Mouse (Mus musculus) embryonic facial prominence, embryonic 14.5 days (tissue): Measurements from ENCODE around the gene Olfr1155. TPM values are rescaled to one million over a fixed set of nuclear protein-coding genes. Genes with fewer than 3 reads are reported as not detected.

Experiments
- ATAC-seq: fragments of 200-750 bp; cut with Nextera tagmentation; 2 replicates; pipeline ENCODE4 v1.8.0; 2017; ENCODE audit warnings: low read depth, moderate number of reproducible peaks, moderate TSS enrichment
- DNase-seq: peaks from one replicate; pipeline ENCODE4 v3.0.0-alpha.2; 2015; ENCODE audit warnings: low spot score
- H3K27ac ChIP-seq: fragments of 300-500 bp; sonication (generic); replicated peaks from 2 replicates; pipeline ENCODE4 v1.5.1; 2014; ENCODE audit warnings: low read depth, mild to moderate bottlenecking, low read length, moderate library complexity
- H3K27me3 ChIP-seq: fragments of 300-500 bp; sonication (generic); replicated peaks from 2 replicates; pipeline ENCODE4 v1.6.1; 2014; ENCODE audit warnings: low read length; ENCODE audit not compliant: control insufficient read depth, insufficient read depth
- H3K36me3 ChIP-seq: fragments of 300-500 bp; sonication (generic); 2 replicates; pipeline ENCODE4 v1.6.1; 2014; ENCODE audit warnings: low read length, mixed read lengths; ENCODE audit not compliant: control insufficient read depth, insufficient read depth
- H3K4me1 ChIP-seq: fragments of 300-500 bp; sonication (generic); 2 replicates; pipeline ENCODE4 v1.6.1; 2014; ENCODE audit warnings: antibody characterized with exemption, low read length; ENCODE audit not compliant: control insufficient read depth, insufficient read depth
- H3K4me2 ChIP-seq: fragments of 300-500 bp; sonication (generic); 2 replicates; pipeline ENCODE4 v1.6.1; 2014; ENCODE audit warnings: low read depth, mild to moderate bottlenecking, low read length, moderate library complexity, mixed read lengths
- H3K4me3 ChIP-seq: fragments of 300-500 bp; sonication (generic); 2 replicates; pipeline ENCODE4 v1.5.1; 2014; ENCODE audit warnings: low read depth, mild to moderate bottlenecking, low read length
- H3K9ac ChIP-seq: fragments of 300-500 bp; sonication (generic); 2 replicates; pipeline ENCODE4 v1.6.1; 2014; ENCODE audit warnings: low read depth, mild to moderate bottlenecking, low read length, moderate library complexity, mixed read lengths
- H3K9me3 ChIP-seq: fragments of 300-500 bp; sonication (generic); 2 replicates; pipeline ENCODE4 v1.6.1; 2016; ENCODE audit warnings: low read length; ENCODE audit not compliant: control insufficient read depth
- WGBS: fragments of 180-500 bp; shearing (Covaris S2); extraction: QIAGEN DNeasy Blood & Tissue Kit; methylation state at CpG from one replicate; pipeline ENCODE4 v1.1.7; 2014; 5-methylcytosine and 5-hydroxymethylcytosine counted together
- polyA plus RNA-seq: library from polyadenylated mRNA; unstranded; fragments of >200 nt; fragmentation: Nextera tagmentation; extraction: Ambion mirVana; gene quantifications from 2 replicates; pipeline ENCODE4 v1.2.1, GENCODE M21; 2014

Olfr1155 gene
- polyA plus RNA-seq: not detected in 2 replicates

DNA sequence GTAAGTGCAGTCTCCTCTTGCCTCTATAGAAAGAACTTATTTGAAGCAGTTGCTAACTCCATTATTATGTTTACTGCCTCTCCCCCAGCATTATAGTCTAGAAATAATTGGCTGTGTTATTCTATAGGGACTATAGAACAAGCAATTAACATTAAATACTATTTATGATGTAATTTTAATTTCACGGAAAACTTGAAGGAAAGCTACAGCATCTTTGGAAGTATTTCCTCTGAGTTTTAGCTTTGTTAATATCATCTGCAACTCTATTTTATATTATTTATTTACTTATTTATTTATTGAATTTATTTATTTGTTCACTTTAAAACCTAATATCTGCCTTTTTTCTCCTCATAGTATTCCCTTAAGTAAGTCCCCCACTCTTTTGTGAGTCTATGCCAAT, at the start of gene Olfr1155:
TSS of gene Olfr1155 (minus strand) at position 101 of the 400 bp plus-strand sequence.
- 98% methylated on average over 1 of the region's 1 CpGs for WGBS
- Histone ChIP-seq H3K9me3 (no peaks in the 10 kb centered on the region), H3K27ac (no peak within 1 kb of the TSS), H3K36me3 (no peaks in the 10 kb centered on the region), H3K9ac (no peak within 1 kb of the TSS), H3K27me3 (no peaks in the 10 kb centered on the region), H3K4me3 (no peak within 1 kb of the TSS), H3K4me2 (no peak within 1 kb of the TSS), H3K4me1 (no peaks in the 10 kb centered on the region)
- DNase-seq: no peak
- no peak for ATAC-seq

DNA sequence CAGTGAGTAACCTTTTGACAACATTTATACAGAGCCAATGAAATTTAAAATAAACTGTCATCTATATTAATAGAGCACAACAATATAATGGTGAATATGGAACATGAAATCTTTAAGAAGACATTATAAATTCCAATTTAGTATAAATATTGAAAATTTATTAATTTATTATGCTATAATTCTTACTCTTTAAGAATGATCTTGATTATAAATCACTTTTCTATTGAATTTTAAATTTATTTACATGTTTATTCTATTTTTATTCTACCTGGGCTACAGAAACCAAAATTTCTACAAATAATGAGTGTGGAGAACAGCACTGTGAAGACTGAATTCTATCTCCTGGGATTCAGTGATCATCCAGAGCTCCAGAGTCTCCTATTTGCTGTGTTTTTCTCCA, 44.9 kb upstream of the Olfr1155 start, which contains the start of gene Olfr1158:
TSS of gene Olfr1158 (plus strand) at position 301 of the 400 bp plus-strand sequence.
- Histone ChIP-seq H3K9me3 (no peaks in the 10 kb centered on the region), H3K4me2 (no peak within 1 kb of the TSS), H3K9ac (no peak within 1 kb of the TSS), H3K27me3 (no peaks in the 10 kb centered on the region), H3K27ac (no peak within 1 kb of the TSS), H3K4me1 (no peaks in the 10 kb centered on the region), H3K4me3 (no peak within 1 kb of the TSS), H3K36me3 (no peaks in the 10 kb centered on the region)
- DNase-seq (no peak), ATAC-seq (no peak)

DNA sequence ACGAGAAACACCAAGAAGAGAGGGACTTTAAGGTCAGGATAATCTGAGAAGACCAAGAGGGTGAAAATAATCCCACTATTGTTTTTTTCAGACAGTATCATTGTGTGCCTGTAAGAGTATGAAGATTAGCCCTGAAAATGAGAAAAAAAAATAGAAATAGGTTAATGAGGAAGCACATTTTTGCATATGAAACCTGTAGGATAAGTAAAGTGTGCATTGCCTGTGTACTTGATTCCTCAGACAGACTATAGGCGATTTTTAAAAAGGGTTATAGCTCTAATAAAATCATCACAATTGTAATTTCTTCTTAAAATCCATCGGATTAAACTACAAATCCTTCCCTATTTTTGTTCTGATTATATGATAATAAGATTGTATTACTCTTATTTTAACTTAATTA, 29.6 kb upstream of the Olfr1155 start, which contains the start of gene Olfr74:
TSS of gene Olfr74 (minus strand) at position 101 of the 400 bp plus-strand sequence.
- Histone ChIP-seq H3K9ac (no peak within 1 kb of the TSS), H3K36me3 (no peaks in the 10 kb centered on the region), H3K4me2 (no peak within 1 kb of the TSS), H3K9me3 (no peaks in the 10 kb centered on the region), H3K4me3 (no peak within 1 kb of the TSS), H3K4me1 (no peaks in the 10 kb centered on the region), H3K27ac (no peak within 1 kb of the TSS), H3K27me3 (no peaks in the 10 kb centered on the region)
- WGBS: 70% methylated on average over 3 of the region's 3 CpGs
- no peak for ATAC-seq
- no peak for DNase-seq

DNA sequence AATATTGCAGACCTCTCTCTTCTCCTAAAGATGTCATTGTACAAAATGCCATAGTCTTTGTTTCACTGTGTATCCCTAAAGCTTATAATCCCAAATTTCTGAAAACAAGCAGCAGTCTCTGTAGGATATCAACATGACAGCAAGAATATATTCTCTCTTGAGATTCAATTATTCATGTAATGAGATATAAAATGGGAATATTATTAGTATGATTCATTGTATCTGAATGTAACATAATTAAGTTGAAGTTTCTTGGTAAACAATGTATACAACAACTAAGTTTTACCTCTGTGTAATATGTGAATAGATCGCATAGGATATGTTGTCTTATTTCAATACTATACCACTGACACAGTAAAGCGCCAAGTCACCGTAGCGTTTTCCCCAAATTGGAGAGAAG, 23.3 kb upstream of the Olfr1155 start, which contains the start of gene Olfr1157:
TSS of gene Olfr1157 (minus strand) at position 101 of the 400 bp plus-strand sequence.
- H3K4me3 ChIP-seq: no peak within 1 kb of the TSS
- H3K4me2 ChIP-seq: no peak within 1 kb of the TSS
- no peak within 1 kb of the TSS for H3K27ac ChIP-seq
- H3K9me3 ChIP-seq: no peaks in the 10 kb centered on the region
- DNase-seq (no peak), ATAC-seq (no peak)
- no peaks in the 10 kb centered on the region for H3K4me1 ChIP-seq
- H3K27me3 ChIP-seq: no peaks in the 10 kb centered on the region
- WGBS: 94% methylated on average over 4 of the region's 4 CpGs
- no peaks in the 10 kb centered on the region for H3K36me3 ChIP-seq
- H3K9ac ChIP-seq: no peak within 1 kb of the TSS

DNA sequence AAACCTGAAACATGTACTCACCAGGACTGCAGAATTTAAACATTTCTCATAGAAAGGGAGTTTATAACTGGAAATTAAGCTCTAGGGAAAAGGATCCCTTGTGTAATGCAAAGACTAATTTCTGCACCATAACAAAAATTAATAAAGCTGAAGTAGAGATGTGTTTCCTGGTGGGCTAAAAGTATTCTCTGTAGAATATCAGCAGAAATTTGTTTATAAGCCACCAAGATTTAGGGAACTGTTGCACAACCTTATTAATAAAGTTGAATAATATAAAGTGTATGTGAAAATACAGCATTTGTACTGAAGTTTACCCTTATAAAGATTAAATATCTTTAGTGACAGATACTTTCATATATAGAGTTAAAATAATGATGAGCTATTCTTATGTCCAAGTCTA, 8.1 kb upstream of the Olfr1155 start, which contains the start of gene Olfr1156:
TSS of gene Olfr1156 (minus strand) at position 101 of the 400 bp plus-strand sequence.
- ATAC-seq (no peak), DNase-seq (no peak)
- Histone ChIP-seq H3K4me2 (no peak within 1 kb of the TSS), H3K4me3 (no peak within 1 kb of the TSS), H3K4me1 (no peaks in the 10 kb centered on the region), H3K9me3 (no peaks in the 10 kb centered on the region), H3K9ac (no peak within 1 kb of the TSS), H3K27me3 (no peaks in the 10 kb centered on the region), H3K36me3 (no peaks in the 10 kb centered on the region), H3K27ac (no peak within 1 kb of the TSS)

DNA sequence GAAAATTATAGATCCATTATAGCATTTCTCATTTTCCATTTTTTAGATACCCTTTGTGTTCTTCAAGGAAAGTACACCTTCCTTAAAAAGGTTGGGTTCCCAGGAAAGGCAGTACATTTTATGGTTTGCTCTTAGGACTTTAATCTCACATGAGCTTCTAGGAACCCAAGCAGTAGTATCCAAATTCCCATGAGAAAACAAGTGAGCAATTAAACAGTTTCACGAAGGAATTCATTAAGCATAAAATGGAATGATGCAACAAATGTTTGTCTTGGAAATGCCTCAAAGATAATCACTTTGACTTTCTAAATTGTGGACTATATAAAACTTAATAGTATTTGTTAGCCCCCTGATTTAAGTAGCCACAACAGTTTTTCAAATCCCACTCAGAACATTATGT, 39.9 kb downstream of the Olfr1155 start, which contains the start of gene Olfr1154:
TSS of gene Olfr1154 (minus strand) at position 101 of the 400 bp plus-strand sequence.
- no peaks in the 10 kb centered on the region for H3K4me1 ChIP-seq
- H3K27me3 ChIP-seq: no peaks in the 10 kb centered on the region
- H3K27ac ChIP-seq: no peak within 1 kb of the TSS
- DNase-seq: no peak
- no peak within 1 kb of the TSS for H3K4me2 ChIP-seq
- WGBS: 86% methylated on average over 1 of the region's 1 CpGs
- H3K9me3 ChIP-seq: no peaks in the 10 kb centered on the region
- no peak for ATAC-seq
- no peaks in the 10 kb centered on the region for H3K36me3 ChIP-seq
- H3K9ac ChIP-seq: no peak within 1 kb of the TSS
- H3K4me3 ChIP-seq: no peak within 1 kb of the TSS

DNA sequence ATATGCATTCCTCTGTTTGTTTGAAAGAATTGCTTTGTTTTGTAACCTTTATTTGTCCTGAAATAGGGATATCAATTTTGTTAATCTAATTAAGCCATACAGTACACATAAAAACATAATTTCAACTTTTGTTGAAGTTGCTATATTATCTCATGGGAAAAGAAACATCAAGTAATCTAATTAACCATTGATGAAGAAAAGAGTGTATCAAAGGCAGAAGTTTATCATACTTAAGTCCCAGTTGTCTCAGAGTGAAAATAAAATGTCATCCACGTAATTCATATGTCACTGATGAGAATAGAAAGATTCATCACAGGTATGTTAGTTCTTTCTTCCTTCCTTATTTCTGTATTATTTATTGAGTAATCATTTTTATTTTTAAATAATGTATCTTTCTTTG, 50.3 kb downstream of the Olfr1155 start, which contains the start of gene Olfr1153:
TSS of gene Olfr1153 (plus strand) at position 301 of the 400 bp plus-strand sequence.
- no peaks in the 10 kb centered on the region for H3K36me3 ChIP-seq
- ATAC-seq (no peak), DNase-seq (no peak)
- WGBS: 66% methylated on average over 1 of the region's 1 CpGs
- no peak within 1 kb of the TSS for H3K4me3 ChIP-seq
- no peak within 1 kb of the TSS for H3K27ac ChIP-seq
- H3K9me3 ChIP-seq: no peaks in the 10 kb centered on the region
- H3K4me2 ChIP-seq: no peak within 1 kb of the TSS
- no peak within 1 kb of the TSS for H3K9ac ChIP-seq
- no peaks in the 10 kb centered on the region for H3K4me1 ChIP-seq
- H3K27me3 ChIP-seq: no peaks in the 10 kb centered on the region

Other genes starting within 250 kb of the Olfr1155 start
- gene Olfr1137, start 232.0 kb downstream of the Olfr1155 start, polyA plus RNA-seq: not detected in 2 replicates
- not detected in 2 replicates for gene Olfr1138, start 205.2 kb downstream of the Olfr1155 start, polyA plus RNA-seq
- gene Olfr1140, start 201.4 kb downstream of the Olfr1155 start, polyA plus RNA-seq: not detected in 2 replicates
- gene Olfr1141, start 191.1 kb downstream of the Olfr1155 start, polyA plus RNA-seq: not detected in 2 replicates
- gene Olfr152, start 165.7 kb downstream of the Olfr1155 start, polyA plus RNA-seq: not detected in 2 replicates
- gene Olfr1143, start 144.5 kb downstream of the Olfr1155 start, polyA plus RNA-seq: 0.18 TPM in 1 of 2 replicates, not detected in the other
- gene Olfr1145, start 135.3 kb downstream of the Olfr1155 start, polyA plus RNA-seq: not detected in 2 replicates
- gene Olfr1148, start 114.6 kb downstream of the Olfr1155 start, polyA plus RNA-seq: not detected in 2 replicates
- not detected in 2 replicates for gene Olfr1150-ps1, start 101.1 kb downstream of the Olfr1155 start, polyA plus RNA-seq
- gene Olfr1151, start 89.3 kb downstream of the Olfr1155 start, polyA plus RNA-seq: not detected in 2 replicates
- gene Olfr1152, start 78.6 kb downstream of the Olfr1155 start, polyA plus RNA-seq: 0.06 TPM in 1 of 2 replicates, not detected in the other
- 0.11 TPM in 1 of 2 replicates, not detected in the other for gene Olfr1153, start 50.2 kb downstream of the Olfr1155 start, polyA plus RNA-seq
- gene Olfr1154, start 40.0 kb downstream of the Olfr1155 start, polyA plus RNA-seq: not detected in 2 replicates
- 0.11 TPM in 1 of 2 replicates, not detected in the other for gene Olfr1156, start 8.0 kb upstream of the Olfr1155 start, polyA plus RNA-seq
- not detected in 2 replicates for gene Olfr1157, start 23.2 kb upstream of the Olfr1155 start, polyA plus RNA-seq
- not detected in 2 replicates for gene Olfr74, start 29.5 kb upstream of the Olfr1155 start, polyA plus RNA-seq
- gene Olfr1158, start 45.0 kb upstream of the Olfr1155 start, polyA plus RNA-seq: not detected in 2 replicates
- gene Olfr1160, start 63.1 kb upstream of the Olfr1155 start, polyA plus RNA-seq: not detected in 2 replicates
- gene Olfr1161, start 77.6 kb upstream of the Olfr1155 start, polyA plus RNA-seq: not detected in 2 replicates
- not detected in 2 replicates for gene Olfr73, start 92.6 kb upstream of the Olfr1155 start, polyA plus RNA-seq
- 0.09 TPM in 1 of 2 replicates, not detected in the other for gene Olfr1162, start 106.0 kb upstream of the Olfr1155 start, polyA plus RNA-seq
- gene Olfr1163, start 126.7 kb upstream of the Olfr1155 start, polyA plus RNA-seq: not detected in 2 replicates
- not detected in 2 replicates for gene Olfr1164, start 148.8 kb upstream of the Olfr1155 start, polyA plus RNA-seq
- 0.11 TPM in 1 of 2 replicates, not detected in the other for gene Olfr1166, start 183.1 kb upstream of the Olfr1155 start, polyA plus RNA-seq
- gene Olfr1167, start 210.1 kb upstream of the Olfr1155 start, polyA plus RNA-seq: not detected in 2 replicates
- gene Olfr1168, start 236.7 kb upstream of the Olfr1155 start, polyA plus RNA-seq: not detected in 2 replicates